Mouse (Mus musculus): ENCODE data around the gene Peak1.

The Peak1 gene

GRCm38 (mm10) chr9:56200200-56200599 lies 217.7 kb downstream of the Peak1 start:
- no peak for DNase-seq (ENCODE audit: low spot score in 2 of 2)

- no peak for DNase-seq (ENCODE audit: low spot score in 2 of 2)
Measured at GRCm38 (mm10) chr9:56196921-56197320, 220.9 kb downstream of the Peak1 start.

- no peak for DNase-seq (ENCODE audit: low spot score in 2 of 2)
Measured at GRCm38 (mm10) chr9:56195193-56195592, 222.7 kb downstream of the Peak1 start.

- DNase-seq (ENCODE audit: low spot score in 2 of 2), result no peak
Measured at GRCm38 (mm10) chr9:56191498-56192455, 226.1 kb downstream of the Peak1 start.

GRCm38 (mm10) chr9:56180118-56180781 lies 237.6 kb downstream of the Peak1 start:
- no peak for DNase-seq (ENCODE audit: low spot score in 2 of 2)

GRCm38 (mm10) chr9:56179416-56180117 lies 238.3 kb downstream of the Peak1 start:
- DNase-seq (ENCODE audit: low spot score in 2 of 2), result no peak

- peak in 1 of 2 experiments; percentile 23 for DNase-seq (ENCODE audit: low spot score in 2 of 2)
Measured at GRCm38 (mm10) chr9:56177354-56177753, 240.5 kb downstream of the Peak1 start.

GRCm38 (mm10) chr9:56175316-56175715 lies 242.6 kb downstream of the Peak1 start:
- DNase-seq (ENCODE audit: low spot score in 2 of 2), result no peak

- DNase-seq (ENCODE audit: low spot score in 2 of 2), result no peak
Measured at GRCm38 (mm10) chr9:56167690-56168089, 250.2 kb downstream of the Peak1 start.

GRCm38 (mm10) chr9:56166161-56166560 lies 251.7 kb downstream of the Peak1 start:
- DNase-seq (ENCODE audit: low spot score in 2 of 2), result no peak

- no peak for DNase-seq (ENCODE audit: low spot score in 2 of 2)
Measured at GRCm38 (mm10) chr9:56165377-56165776, 252.5 kb downstream of the Peak1 start, which contains the start of gene Tspan3. Gene Tspan3, minus strand, starts transcription at chr9:56165477.

GRCm38 (mm10) chr9:56160341-56161141 lies 257.3 kb downstream of the Peak1 start:
- DNase-seq (ENCODE audit: low spot score in 2 of 2), result peak; percentile 79 to 86

GRCm38 (mm10) chr9:56159456-56159855 lies 258.4 kb downstream of the Peak1 start:
- DNase-seq (ENCODE audit: low spot score in 2 of 2), result no peak

GRCm38 (mm10) chr9:56158077-56158476 lies 259.8 kb downstream of the Peak1 start:
- DNase-seq (ENCODE audit: low spot score in 2 of 2), result no peak

- no peak for DNase-seq (ENCODE audit: low spot score in 2 of 2)
Measured at GRCm38 (mm10) chr9:56154572-56154971, 263.3 kb downstream of the Peak1 start.

GRCm38 (mm10) chr9:56152482-56153007 lies 265.3 kb downstream of the Peak1 start:
- no peak for DNase-seq (ENCODE audit: low spot score in 2 of 2)

GRCm38 (mm10) chr9:56151745-56152481 lies 266.0 kb downstream of the Peak1 start:
- peak in 1 of 2 experiments; percentile 25 for DNase-seq (ENCODE audit: low spot score in 2 of 2)
